Mouse (Mus musculus) liver, postnatal 0 days (tissue): Measurements from ENCODE around the gene Meltf. TPM values are rescaled to one million over a fixed set of nuclear protein-coding genes. Genes with fewer than 3 reads are reported as not detected.

Experiments used
- ATAC-seq: fragments of 200-750 bp; cut with Nextera tagmentation; 2 replicates; pipeline ENCODE4 v1.8.0; 2017; ENCODE audit warnings: mild to moderate bottlenecking, moderate library complexity
- DNase-seq: peaks from one replicate; pipeline ENCODE4 v3.0.0-alpha.2; 2016
- H3K27ac ChIP-seq: fragments of 300-500 bp; sonication (generic); 2 replicates; pipeline ENCODE4 v1.5.1; 2014; ENCODE audit warnings: antibody characterized with exemption, moderate library complexity, mild to moderate bottlenecking, low read depth
- H3K27me3 ChIP-seq: fragments of 300-500 bp; sonication (generic); 2 replicates; pipeline ENCODE4 v1.6.1; 2014; ENCODE audit warnings: low read length, control low read depth, mixed read lengths; ENCODE audit not compliant: insufficient read depth
- H3K36me3 ChIP-seq: fragments of 300-500 bp; sonication (generic); replicated peaks from 2 replicates; pipeline ENCODE4 v1.6.1; 2014; ENCODE audit warnings: mild to moderate bottlenecking, control low read depth, low read length, moderate library complexity, mixed read lengths; ENCODE audit not compliant: insufficient read depth
- H3K4me1 ChIP-seq: fragments of 300-500 bp; sonication (generic); 2 replicates; pipeline ENCODE4 v1.6.1; 2014; ENCODE audit warnings: antibody characterized with exemption, mild to moderate bottlenecking, control low read depth; ENCODE audit not compliant: insufficient read depth
- H3K4me2 ChIP-seq: fragments of 300-500 bp; sonication (generic); 2 replicates; pipeline ENCODE4 v1.6.1; 2014; ENCODE audit warnings: low read depth, mild to moderate bottlenecking, low read length, moderate library complexity, mixed read lengths
- H3K4me3 ChIP-seq: fragments of 300-500 bp; sonication (generic); 2 replicates; pipeline ENCODE4 v1.5.1; 2014; ENCODE audit warnings: low read depth, low read length
- H3K9ac ChIP-seq: fragments of 300-500 bp; sonication (generic); replicated peaks from 2 replicates; pipeline ENCODE4 v1.6.1; 2014; ENCODE audit warnings: mild to moderate bottlenecking, moderate library complexity
- H3K9me3 ChIP-seq: fragments of 300-500 bp; sonication (generic); 2 replicates; pipeline ENCODE4 v1.6.1; 2016; ENCODE audit warnings: mild to moderate bottlenecking, control low read depth, low read length, mixed read lengths
- CTCF ChIP-seq: sonication (generic); IDR thresholded peaks from 2 replicates; pipeline ENCODE4 v1.5.1; 2016; ENCODE audit warnings: antibody characterized with exemption, low read depth
- EP300 ChIP-seq: IDR thresholded peaks from 2 replicates; pipeline ENCODE4 v1.6.1; 2016; ENCODE audit warnings: antibody characterized with exemption, low read depth, mild to moderate bottlenecking
- WGBS: fragments of 180-500 bp; shearing (Covaris S2); extraction: QIAGEN DNeasy Blood & Tissue Kit; methylation state at CpG from one replicate; pipeline ENCODE4 v1.1.7; 2014; ENCODE audit not compliant: insufficient replicate concordance; 5-methylcytosine and 5-hydroxymethylcytosine counted together
- polyA plus RNA-seq: library from polyadenylated mRNA; unstranded; fragments of >200 nt; fragmentation: Nextera tagmentation; extraction: Ambion mirVana; gene quantifications from 2 replicates; pipeline ENCODE4 v1.2.1, GENCODE M21; 2015

Gene Meltf
- polyA plus RNA-seq, 1 experiment from 2014 or later = 0.14 TPM

DNA sequence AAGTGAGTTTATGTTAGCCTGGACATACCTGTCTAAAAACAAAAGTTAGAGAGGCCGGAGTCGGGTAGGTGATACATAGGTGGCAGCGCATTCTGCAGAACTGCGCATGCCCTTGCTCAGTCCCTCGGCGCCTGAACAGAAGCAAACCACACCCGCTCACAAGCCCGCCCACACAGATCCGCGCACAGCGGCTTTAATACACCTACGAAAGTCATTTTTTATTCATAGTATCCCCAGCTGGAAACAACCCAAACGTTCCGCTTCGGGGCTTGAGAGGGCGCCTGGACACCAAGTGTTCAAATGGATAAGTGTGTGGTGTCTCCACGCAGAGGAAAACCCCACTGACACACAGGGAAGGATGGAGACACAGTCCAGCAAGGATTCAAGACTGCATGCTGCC is 52.7 kb downstream of the Meltf start:
- 69% methylated on average over 17 of the region's 17 CpGs for WGBS
- no peak overlapping the region for H3K4me2 ChIP-seq
- H3K27me3 ChIP-seq = peaks cover 29% of the 10 kb centered on the region
- no peaks in the 10 kb centered on the region for H3K9me3 ChIP-seq
- DNase-seq (no peak), ATAC-seq (no peak)
- no peak overlapping the region for H3K27ac ChIP-seq
- peaks cover 16% of the 10 kb centered on the region for H3K4me1 ChIP-seq
- no peak overlapping the region for H3K4me3 ChIP-seq
- TF ChIP-seq CTCF (no peak), EP300 (no peak)
- H3K36me3 ChIP-seq = no peaks in the 10 kb centered on the region
- H3K9ac ChIP-seq = no peak overlapping the region

DNA sequence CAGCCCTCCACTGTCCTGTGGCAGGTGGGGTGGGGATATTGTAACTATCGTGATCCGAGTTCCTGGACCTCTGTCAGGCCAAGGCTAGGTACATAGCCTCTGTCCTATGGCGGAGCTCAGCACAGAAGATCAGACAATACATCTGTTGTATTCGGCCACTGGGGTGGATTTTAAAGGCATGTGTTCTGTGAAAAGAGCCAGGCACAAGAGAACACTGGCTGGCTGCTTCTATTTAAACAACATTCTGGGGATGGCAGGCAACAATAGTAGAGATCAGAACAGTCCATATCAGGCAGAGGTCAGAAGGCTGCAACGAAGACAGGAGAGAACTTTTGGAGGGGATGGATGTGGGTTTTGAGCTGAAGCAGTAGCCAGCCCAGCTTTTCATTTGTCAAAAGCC is 53.6 kb downstream of the Meltf start:
- DNase-seq (no peak), ATAC-seq (no peak)
- Histone ChIP-seq H3K36me3 (no peaks in the 10 kb centered on the region), H3K9me3 (no peaks in the 10 kb centered on the region), H3K4me3 (no peak overlapping the region), H3K27me3 (peaks cover 29% of the 10 kb centered on the region), H3K9ac (no peak overlapping the region), H3K4me1 (peaks cover 16% of the 10 kb centered on the region), H3K4me2 (no peak overlapping the region), H3K27ac (no peak overlapping the region)
- TF ChIP-seq CTCF = no peak
- TF ChIP-seq EP300 = no peak
- WGBS = 67% methylated on average over 5 of the region's 5 CpGs

DNA sequence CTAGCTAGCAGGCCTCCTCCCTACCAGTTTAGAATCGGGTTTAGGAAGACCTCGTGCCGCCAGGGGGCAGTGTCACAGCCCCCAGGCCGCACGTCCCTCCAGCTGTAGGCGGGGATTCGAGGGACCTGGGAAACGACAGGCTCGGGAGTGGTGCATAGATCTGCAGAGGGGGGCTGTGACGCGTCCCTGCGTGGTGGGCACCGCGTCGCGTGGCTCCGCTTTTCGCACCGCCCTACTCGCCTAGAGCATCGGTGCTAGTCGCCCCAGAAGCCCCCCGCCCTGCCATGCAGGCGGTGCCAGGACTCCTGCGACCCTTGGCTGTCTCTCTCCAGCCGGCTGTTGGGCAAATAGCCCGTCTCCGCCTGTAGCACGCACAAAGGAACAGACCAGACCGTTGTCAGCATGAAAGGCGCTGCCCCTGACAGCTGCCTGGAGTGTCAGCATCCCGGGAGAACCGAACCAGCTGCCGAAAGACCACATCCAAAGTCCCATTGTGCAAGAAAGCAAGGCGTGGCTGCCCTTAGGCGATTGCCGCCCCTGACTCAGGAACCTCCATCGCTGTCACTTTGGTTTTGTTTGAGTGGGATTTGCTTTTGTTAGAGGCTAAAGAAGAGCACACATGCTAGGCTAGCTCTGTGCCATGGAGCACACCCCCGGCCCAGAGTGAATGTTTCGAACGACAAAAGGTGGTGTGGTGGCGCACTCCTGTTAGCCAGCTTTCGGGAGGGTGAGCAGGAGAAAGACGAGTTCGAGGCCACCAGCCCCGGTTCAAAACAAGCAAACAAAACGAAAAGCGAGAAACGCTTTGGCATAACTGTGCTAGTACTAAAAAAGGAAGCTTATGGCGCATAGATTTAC is 54.5 kb downstream of the Meltf start:
- H3K9ac ChIP-seq = peak overlapping the region; percentile 30
- TF ChIP-seq EP300 (no peak), CTCF (peak; percentile 91)
- H3K36me3 ChIP-seq = no peaks in the 10 kb centered on the region
- H3K4me2 ChIP-seq = peak overlapping the region; percentile 66
- peaks cover 16% of the 10 kb centered on the region for H3K4me1 ChIP-seq
- ATAC-seq = peak; percentile 79
- peaks cover 29% of the 10 kb centered on the region for H3K27me3 ChIP-seq
- H3K9me3 ChIP-seq = no peaks in the 10 kb centered on the region
- peak overlapping the region; percentile 40 for H3K4me3 ChIP-seq
- H3K27ac ChIP-seq = 0 out of 2 replicates have a peak overlapping the region, but pooled peaks have one; percentile 11
- 1% methylated on average over 50 of the region's 50 CpGs for WGBS
- DNase-seq = peak; percentile 81

DNA sequence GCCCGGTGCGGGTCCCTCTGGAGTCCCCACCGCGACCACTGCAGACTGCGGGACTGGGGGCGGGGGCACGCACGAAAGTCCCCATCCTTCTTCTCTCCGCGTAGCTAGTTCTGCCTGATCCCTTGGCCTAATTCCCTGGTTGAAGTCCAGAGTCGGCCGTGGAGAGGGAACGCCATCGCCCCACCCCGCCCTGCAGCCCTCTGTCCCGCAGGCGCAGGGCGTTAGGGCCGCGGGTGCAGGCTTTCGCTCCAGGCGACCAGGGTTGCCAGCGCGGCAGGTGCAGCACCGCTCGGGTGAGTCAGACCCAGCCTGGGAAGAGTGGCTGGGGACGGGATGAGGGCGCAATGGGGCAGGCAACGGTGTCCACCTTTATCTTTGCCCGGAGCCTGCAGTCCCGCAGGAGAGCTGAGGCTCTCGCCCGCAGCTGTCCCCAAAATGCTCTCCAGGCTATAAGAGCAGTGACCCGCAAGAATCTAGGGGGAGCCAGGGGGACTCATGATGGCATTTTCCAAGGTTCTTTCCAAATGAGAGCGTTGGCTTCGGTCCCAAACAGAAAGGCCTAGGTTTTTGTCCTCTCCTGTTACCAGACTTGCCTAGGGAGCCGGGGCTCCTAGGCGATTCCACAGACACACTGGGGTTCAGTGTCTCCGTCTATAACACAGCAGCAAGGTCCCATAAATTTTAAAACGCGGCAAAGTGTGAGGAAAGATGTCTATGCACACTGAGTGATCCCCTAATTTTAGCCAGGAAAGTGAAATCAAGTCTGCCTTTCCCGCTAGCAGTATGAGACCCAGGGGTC is 55.3 kb downstream of the Meltf start, which contains the start of gene Pigz:
TSS of gene Pigz (plus strand) at position 101 of the 799 bp plus-strand sequence.
- WGBS = 9% methylated on average over 42 of the region's 42 CpGs
- Histone ChIP-seq H3K9ac (peak within 1 kb of the TSS; percentile 30), H3K4me3 (peak within 1 kb of the TSS; percentile 40), H3K36me3 (no peaks in the 10 kb centered on the region), H3K4me2 (peak within 1 kb of the TSS; percentile 66), H3K27ac (0 out of 2 replicates have a peak within 1 kb of the TSS, but pooled peaks have one; percentile 11), H3K9me3 (no peaks in the 10 kb centered on the region), H3K27me3 (peaks cover 29% of the 10 kb centered on the region), H3K4me1 (peaks cover 16% of the 10 kb centered on the region)
- DNase-seq (peak; percentile 37), ATAC-seq (no peak)
- TF ChIP-seq CTCF = no peak
- no peak for TF ChIP-seq EP300

DNA sequence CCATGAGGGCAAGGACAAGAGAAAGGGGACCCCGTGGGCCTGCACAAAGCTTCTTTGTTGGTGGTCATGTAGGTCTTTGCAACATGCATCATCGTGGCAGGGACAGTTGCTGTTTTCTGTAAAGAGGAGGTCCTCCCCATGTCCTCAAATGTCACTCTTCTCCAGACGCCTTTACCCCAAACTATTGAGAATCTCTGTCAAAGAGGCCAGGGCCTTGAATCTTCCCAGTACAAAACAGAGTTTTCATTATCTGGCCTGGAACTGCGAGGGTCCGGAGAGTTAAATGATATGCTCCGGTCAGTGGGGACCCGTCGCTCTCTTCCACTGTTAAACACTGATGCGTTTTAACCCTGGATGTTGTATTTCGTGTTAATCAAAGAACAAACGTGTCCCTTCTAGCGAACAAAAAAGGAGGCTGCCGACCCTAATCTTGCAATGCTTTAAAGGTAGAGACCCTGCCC is 56.0 kb downstream of the Meltf start:
- peak overlapping the region; percentile 34; the same call in 1 of the 2 replicates for H3K4me3 ChIP-seq
- H3K36me3 ChIP-seq = no peaks in the 10 kb centered on the region
- H3K9me3 ChIP-seq = no peaks in the 10 kb centered on the region
- H3K27ac ChIP-seq = no peak overlapping the region
- TF ChIP-seq EP300 = no peak
- TF ChIP-seq CTCF = no peak
- no peak for ATAC-seq
- peaks cover 29% of the 10 kb centered on the region for H3K27me3 ChIP-seq
- WGBS = 24% methylated on average over 13 of the region's 13 CpGs
- H3K4me2 ChIP-seq = peak overlapping the region; percentile 66
- peaks cover 16% of the 10 kb centered on the region for H3K4me1 ChIP-seq
- H3K9ac ChIP-seq = no peak overlapping the region
- DNase-seq = no peak
